Mouse (Mus musculus) brain, embryonic 14.5 days (tissue): ENCODE measurements at regions not wholly inside any gene's neighbourhood (a gene's known extent, or its start where the extent isn't known, plus 50 kb on each side); places are given as distances from the start of the nearest gene placed in this dataset.

ENCODE experiments used
- CTCF ChIP-seq: fragments of 200-500 bp; IDR thresholded peaks from 2 replicates; pipeline ENCODE4 v1.5.1; 2012; ENCODE audit warnings: inconsistent platforms, mild to moderate bottlenecking, moderate library complexity, borderline replicate concordance; ENCODE audit not compliant: insufficient read depth, insufficient read length; ENCODE audit errors: extremely low read depth
- POLR2A ChIP-seq: fragments of 200-500 bp; IDR thresholded peaks from 2 replicates; pipeline ENCODE4 v1.6.1; 2012; ENCODE audit warnings: mild to moderate bottlenecking, inconsistent platforms, borderline replicate concordance; ENCODE audit not compliant: poor library complexity, insufficient read depth, insufficient read length, severe bottlenecking; ENCODE audit errors: extremely low read depth

DNA sequence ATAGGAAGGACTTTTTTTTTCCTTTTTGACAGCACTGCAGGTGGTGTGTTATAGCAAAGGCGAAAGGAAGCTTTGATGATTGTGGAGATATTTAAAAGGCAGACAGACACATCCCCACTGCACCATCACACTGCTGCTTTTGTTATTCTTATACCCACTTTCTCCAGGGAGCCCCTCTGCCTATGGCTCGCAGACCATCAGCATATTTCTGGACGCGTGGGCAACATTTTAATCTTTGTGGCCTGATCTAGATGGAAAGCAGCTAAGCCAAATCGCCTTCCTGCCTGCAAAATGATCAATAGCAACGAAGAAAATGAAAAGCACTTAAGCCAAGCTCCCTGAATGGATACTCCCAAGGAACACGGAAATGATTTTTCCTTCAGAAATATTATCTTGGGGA, 1054.0 kb downstream of the Synb start:
- no peak for TF ChIP-seq POLR2A
- no peak for TF ChIP-seq CTCF
